Mouse (Mus musculus): ENCODE measurements around the gene Hist2h2be. TPM values are rescaled to one million over a fixed set of nuclear protein-coding genes. Genes with fewer than 3 reads are reported as not detected.
A peak's percentile ranks its signal among the peaks of the same experiment; 100 is the strongest.

The Hist2h2be gene
- polyA plus RNA-seq, 1 experiment from 2014 or later: 5.0 TPM

DNA sequence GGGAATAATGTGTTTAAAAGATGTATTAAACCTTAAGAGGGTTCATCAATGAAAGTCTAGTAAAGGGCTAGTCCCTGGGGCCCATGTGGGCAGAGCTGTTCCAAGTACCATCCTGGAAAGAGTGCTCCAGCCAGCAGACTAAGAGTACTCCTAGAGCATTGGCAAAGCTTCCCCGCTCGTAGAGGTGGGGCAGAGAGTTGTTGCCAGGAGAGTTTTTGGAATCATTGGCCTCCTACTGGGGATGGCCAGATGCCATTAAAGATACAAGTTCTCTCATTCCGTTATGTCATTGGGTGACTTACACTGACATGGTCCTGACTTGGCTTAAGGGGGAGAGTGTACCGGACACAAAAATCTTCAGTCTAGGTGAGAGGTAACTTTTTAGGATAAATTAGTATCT is 41.4 kb upstream of the Hist2h2be start:
- Histone ChIP-seq H3K9ac (no peak overlapping the region), H3K4me3 (replicated peaks; ENCODE audit: low read length) (no peak overlapping the region), H3K27ac (no peak overlapping the region), H3K27me3 (ENCODE audit: control insufficient read depth, insufficient read depth, low read length) (no peaks in the 10 kb centered on the region), H3K4me1 (replicated peaks; ENCODE audit: control insufficient read depth, insufficient read depth, low read length) (peaks cover 27% of the 10 kb centered on the region), H3K36me3 (replicated peaks; ENCODE audit: control insufficient read depth, insufficient read depth) (peaks cover 40% of the 10 kb centered on the region), H3K9me3 (ENCODE audit: control insufficient read depth, low read length) (no peaks in the 10 kb centered on the region), H3K4me2 (replicated peaks) (no peak overlapping the region)
- DNase-seq (ENCODE audit: low spot score) (no peak), ATAC-seq (ENCODE audit: low FRiP score) (no peak)
- 57% methylated on average over 4 of the region's 4 CpGs for WGBS

DNA sequence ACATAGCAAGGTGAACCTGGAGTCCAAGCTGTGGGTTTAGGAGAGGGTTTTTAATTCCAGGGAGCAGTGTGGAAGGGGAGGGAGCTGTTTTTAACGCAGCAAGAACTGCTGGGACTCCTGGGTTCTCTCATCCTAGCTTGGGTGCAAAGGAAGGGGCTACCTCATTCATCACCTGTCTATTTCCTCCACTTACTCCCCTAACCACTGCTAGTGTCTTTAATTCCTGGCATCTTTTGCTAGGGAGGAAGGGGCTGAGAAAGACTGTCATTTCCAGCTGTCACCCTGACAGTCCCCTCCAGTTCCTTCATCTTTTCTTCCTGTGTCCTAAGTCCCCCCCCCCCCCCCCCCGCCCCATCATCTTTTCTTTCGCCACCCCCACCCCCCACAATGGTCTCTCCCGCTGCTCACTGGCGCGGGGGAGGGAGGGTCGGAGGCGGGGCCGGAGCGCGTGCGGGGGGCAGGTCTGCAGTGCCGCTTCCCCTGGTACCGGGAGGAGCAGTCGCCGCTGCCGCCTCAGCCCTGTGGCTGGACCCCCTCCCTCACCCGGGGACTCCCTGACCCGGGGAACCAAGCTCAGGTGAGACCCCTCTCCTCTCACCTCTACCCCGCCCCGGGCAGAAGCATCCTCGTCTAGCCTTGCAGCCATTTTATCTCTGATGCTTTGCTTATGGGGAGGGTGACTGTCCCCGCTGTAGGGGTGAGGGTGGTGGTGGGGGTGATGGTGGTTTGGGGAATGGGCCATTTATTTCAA is 40.0 kb upstream of the Hist2h2be start, which contains the start of gene Sv2a:
Gene Sv2a (plus strand): TSS at position 425 of the 751 bp plus-strand sequence.
- Histone ChIP-seq H3K9me3 (ENCODE audit: control insufficient read depth, low read length) (no peaks in the 10 kb centered on the region), H3K4me3 (replicated peaks; ENCODE audit: low read length) (peak within 1 kb of the TSS; percentile 60), H3K27ac (peak within 1 kb of the TSS; percentile 85), H3K27me3 (ENCODE audit: control insufficient read depth, insufficient read depth, low read length) (no peaks in the 10 kb centered on the region), H3K4me1 (replicated peaks; ENCODE audit: control insufficient read depth, insufficient read depth, low read length) (peaks cover 27% of the 10 kb centered on the region), H3K36me3 (replicated peaks; ENCODE audit: control insufficient read depth, insufficient read depth) (peaks cover 37% of the 10 kb centered on the region), H3K4me2 (replicated peaks) (peak within 1 kb of the TSS; percentile 63), H3K9ac (peak within 1 kb of the TSS; percentile 79)
- DNase-seq (ENCODE audit: low spot score) (peak; percentile 62), ATAC-seq (ENCODE audit: low FRiP score) (peak; percentile 80)
- 0% methylated on average over 14 of the region's 23 CpGs for WGBS

DNA sequence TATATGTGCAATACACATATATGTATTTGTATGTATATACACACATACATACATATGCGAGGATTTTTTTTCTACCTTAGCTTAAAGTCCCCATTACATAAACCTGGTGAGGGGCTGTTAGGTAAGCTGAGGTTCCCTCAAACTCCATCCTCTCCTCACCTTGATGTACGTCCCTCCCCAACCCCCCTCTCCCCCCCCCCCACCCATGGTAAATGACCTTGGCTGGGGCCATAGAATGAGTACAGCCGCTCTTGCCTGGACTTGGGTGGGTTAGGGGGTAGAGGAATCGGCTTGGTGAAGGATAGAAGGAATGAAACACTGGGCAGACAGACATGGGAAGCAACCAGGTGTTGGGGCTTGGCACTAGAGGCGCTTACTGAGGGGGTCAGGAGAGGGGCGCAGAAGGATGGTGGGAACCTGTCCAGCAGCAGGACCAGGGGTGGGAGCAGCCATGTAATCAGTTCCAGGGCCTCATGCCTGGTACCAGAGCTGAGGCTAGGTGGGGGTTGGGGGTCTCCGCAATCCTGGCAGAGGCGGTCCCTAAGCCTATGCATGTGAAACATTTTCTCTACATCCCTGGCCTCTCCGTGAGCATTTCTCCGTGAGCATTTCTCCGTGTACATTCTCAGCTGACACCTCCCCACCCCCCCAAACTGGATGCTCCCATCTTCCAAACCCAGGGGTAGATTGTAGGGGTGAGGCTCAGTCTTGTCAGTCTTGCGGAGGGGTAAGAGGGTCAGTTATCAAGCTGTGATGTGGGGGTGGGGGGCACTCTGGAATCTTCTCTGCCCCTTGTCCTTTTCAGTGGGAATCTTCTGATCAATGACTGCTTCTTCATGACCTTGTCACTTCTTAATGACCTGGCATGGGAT is 39.2 kb upstream of the Hist2h2be start:
- Histone ChIP-seq H3K9me3 (ENCODE audit: control insufficient read depth, low read length) (no peaks in the 10 kb centered on the region), H3K4me3 (replicated peaks; ENCODE audit: low read length) (peak overlapping the region; percentile 60), H3K27ac (peak overlapping the region; percentile 85), H3K4me2 (replicated peaks) (peak overlapping the region; percentile 63), H3K4me1 (replicated peaks; ENCODE audit: control insufficient read depth, insufficient read depth, low read length) (peaks cover 27% of the 10 kb centered on the region), H3K27me3 (ENCODE audit: control insufficient read depth, insufficient read depth, low read length) (no peaks in the 10 kb centered on the region), H3K36me3 (replicated peaks; ENCODE audit: control insufficient read depth, insufficient read depth) (peaks cover 30% of the 10 kb centered on the region), H3K9ac (peak overlapping the region; percentile 79)
- WGBS: 27% methylated on average over 12 of the region's 12 CpGs
- DNase-seq (ENCODE audit: low spot score) (no peak), ATAC-seq (ENCODE audit: low FRiP score) (peak; percentile 43)

DNA sequence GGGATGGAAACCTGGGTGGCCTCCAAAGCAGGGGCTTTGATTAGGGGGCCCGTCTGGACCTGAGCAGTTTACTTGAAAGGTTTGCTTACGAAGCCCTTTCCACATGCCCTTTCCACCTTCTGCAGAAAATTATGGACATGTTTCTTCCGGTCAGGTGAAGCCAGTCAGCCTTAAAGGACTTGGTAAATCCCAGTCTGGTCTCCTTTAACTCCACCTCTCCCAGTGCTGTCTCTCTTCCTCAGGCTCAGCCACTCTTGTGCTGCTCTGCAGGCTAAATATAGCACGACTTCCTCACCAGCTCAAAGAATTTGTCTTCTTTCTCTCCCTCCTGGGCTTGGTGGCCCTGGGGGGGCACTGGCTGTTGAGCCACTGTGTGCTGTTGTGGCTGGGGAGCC is 38.5 kb upstream of the Hist2h2be start:
- Histone ChIP-seq H3K4me3 (replicated peaks; ENCODE audit: low read length) (peak overlapping the region; percentile 60), H3K4me2 (replicated peaks) (peak overlapping the region; percentile 63), H3K27ac (peak overlapping the region; percentile 85), H3K36me3 (replicated peaks; ENCODE audit: control insufficient read depth, insufficient read depth) (peaks cover 30% of the 10 kb centered on the region), H3K27me3 (ENCODE audit: control insufficient read depth, insufficient read depth, low read length) (no peaks in the 10 kb centered on the region), H3K4me1 (replicated peaks; ENCODE audit: control insufficient read depth, insufficient read depth, low read length) (peaks cover 27% of the 10 kb centered on the region), H3K9ac (peak overlapping the region; percentile 79), H3K9me3 (ENCODE audit: control insufficient read depth, low read length) (no peaks in the 10 kb centered on the region)
- 26% methylated on average over 4 of the region's 4 CpGs for WGBS
- ATAC-seq (ENCODE audit: low FRiP score) (no peak), DNase-seq (ENCODE audit: low spot score) (no peak)

DNA sequence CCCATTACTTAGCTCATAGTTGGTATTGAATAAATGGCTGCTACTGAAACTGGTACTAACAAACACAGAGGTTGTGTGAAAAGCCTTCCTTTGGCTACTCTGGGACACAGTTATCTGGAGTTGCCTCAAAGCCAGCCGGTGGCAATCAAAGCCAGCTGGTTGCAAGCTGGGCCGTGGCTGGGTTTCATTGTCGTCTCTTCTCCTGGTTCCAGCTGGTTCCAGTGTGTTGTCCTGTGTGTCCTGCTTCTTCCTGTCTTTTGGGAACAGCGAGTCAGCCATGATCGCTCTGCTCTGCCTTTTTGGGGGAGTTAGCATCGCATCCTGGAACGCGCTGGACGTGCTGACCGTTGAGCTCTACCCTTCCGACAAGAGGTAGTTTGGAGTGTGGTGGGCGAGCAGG is 27.9 kb upstream of the Hist2h2be start:
- Histone ChIP-seq H3K36me3 (replicated peaks; ENCODE audit: control insufficient read depth, insufficient read depth) (peaks cover 67% of the 10 kb centered on the region), H3K27me3 (ENCODE audit: control insufficient read depth, insufficient read depth, low read length) (no peaks in the 10 kb centered on the region), H3K9ac (no peak overlapping the region), H3K9me3 (ENCODE audit: control insufficient read depth, low read length) (no peaks in the 10 kb centered on the region), H3K4me3 (replicated peaks; ENCODE audit: low read length) (no peak overlapping the region), H3K27ac (no peak overlapping the region), H3K4me2 (replicated peaks) (no peak overlapping the region), H3K4me1 (replicated peaks; ENCODE audit: control insufficient read depth, insufficient read depth, low read length) (peaks cover 12% of the 10 kb centered on the region)
- WGBS: 69% methylated on average over 12 of the region's 12 CpGs
- DNase-seq (ENCODE audit: low spot score) (no peak), ATAC-seq (ENCODE audit: low FRiP score) (no peak)

DNA sequence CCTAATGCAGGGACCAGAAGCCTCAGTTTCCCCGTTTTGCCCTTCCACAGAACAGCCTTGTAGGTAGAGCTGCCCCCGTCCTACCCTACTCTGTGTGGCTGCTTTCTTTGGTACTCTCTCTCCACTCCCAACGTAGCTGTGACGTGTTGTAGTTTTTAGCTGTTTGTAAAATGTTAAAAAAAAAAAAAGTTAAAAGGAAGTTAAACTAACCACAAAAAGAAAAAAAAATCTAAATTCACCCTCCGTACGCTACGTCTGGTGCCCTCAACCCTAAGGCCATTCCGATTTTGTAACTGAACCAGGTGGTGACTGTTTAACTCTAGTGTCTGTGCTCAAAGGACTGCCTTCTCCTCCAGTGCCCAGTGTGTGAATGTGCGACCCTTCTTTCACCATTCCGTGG is 26.0 kb upstream of the Hist2h2be start:
- Histone ChIP-seq H3K4me2 (replicated peaks) (no peak overlapping the region), H3K9ac (no peak overlapping the region), H3K4me1 (replicated peaks; ENCODE audit: control insufficient read depth, insufficient read depth, low read length) (peaks cover 16% of the 10 kb centered on the region), H3K9me3 (ENCODE audit: control insufficient read depth, low read length) (no peaks in the 10 kb centered on the region), H3K27me3 (ENCODE audit: control insufficient read depth, insufficient read depth, low read length) (no peaks in the 10 kb centered on the region), H3K4me3 (replicated peaks; ENCODE audit: low read length) (no peak overlapping the region), H3K36me3 (replicated peaks; ENCODE audit: control insufficient read depth, insufficient read depth) (peaks cover 49% of the 10 kb centered on the region), H3K27ac (no peak overlapping the region)
- DNase-seq (ENCODE audit: low spot score) (no peak), ATAC-seq (ENCODE audit: low FRiP score) (no peak)
- WGBS: 90% methylated on average over 10 of the region's 10 CpGs

DNA sequence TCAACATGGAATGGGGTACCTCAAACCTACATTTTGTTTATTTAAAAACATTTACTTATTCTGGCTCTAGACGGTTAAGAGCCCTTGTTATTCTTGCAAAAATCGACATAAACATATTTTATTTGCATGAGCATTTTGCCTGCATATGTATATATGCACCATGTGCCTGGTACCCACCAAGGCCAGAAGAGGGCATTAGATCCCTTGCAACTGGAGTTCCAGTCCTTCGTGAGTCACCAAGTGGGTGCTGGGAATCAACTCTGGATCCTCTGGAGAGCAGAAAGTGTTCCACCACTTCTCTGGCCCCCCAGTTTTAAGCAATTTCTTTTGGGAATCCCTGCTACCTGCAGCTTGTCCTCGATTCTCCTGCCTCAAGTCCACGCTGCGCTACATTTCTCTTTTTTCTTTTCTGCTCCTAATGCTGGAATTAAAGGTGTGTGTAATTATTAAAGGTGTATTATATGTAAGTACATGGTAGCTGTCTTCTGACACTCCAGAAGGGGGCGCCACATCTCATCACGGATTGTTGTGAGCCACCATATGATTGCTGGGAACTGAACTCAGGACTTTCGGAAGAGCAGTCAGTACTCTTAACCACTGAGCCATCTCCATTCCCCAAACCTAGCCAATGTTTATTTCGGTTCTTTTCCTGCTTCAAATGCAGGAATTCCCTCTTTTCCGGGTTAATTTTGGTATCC is 25.2 kb upstream of the Hist2h2be start:
- Histone ChIP-seq H3K9me3 (ENCODE audit: control insufficient read depth, low read length) (no peaks in the 10 kb centered on the region), H3K27me3 (ENCODE audit: control insufficient read depth, insufficient read depth, low read length) (no peaks in the 10 kb centered on the region), H3K4me2 (replicated peaks) (peak overlapping the region; percentile 76), H3K36me3 (replicated peaks; ENCODE audit: control insufficient read depth, insufficient read depth) (peaks cover 41% of the 10 kb centered on the region), H3K4me1 (replicated peaks; ENCODE audit: control insufficient read depth, insufficient read depth, low read length) (peaks cover 16% of the 10 kb centered on the region), H3K27ac (peak overlapping the region; percentile 97; the same call in 1 of the 2 replicates), H3K9ac (no peak overlapping the region), H3K4me3 (replicated peaks; ENCODE audit: low read length) (peak overlapping the region; percentile 53; the same call in 1 of the 2 replicates)
- no peak for ATAC-seq (ENCODE audit: low FRiP score)
- 93% methylated on average over 11 of the region's 11 CpGs for WGBS
- DNase-seq (ENCODE audit: low spot score): no peak

DNA sequence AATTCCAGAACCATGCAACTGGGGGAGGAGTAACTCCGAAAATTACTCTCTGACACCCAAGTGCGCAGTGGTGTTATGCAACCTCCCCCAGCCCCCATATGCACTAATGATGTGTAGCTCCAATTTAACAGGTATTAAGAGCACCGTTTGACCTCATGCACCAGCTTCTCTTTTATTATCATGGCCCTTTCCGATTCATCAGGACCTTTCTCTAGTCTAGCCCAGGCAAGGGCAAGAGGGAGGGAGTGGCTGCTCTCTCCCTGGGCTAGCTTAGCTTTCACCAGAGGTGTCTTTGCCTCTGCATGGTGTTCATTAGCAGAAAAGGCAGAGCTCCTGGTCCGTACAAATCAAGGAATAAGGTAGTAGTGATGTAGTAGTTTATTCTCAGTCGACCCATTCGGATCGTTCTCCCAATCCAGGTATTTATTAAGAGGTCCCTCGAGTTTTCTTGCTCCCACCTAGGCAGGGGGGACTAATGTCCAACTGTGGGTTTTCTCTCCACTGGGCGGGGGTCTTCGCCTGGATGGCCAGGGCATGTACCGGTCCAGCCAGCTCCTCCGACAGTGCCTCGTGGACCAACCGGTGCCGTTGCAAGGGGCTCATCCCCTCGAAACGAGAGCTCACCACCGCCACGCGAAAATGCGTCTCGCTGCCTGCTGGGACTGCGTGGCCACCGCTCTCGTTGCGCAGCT is 24.3 kb upstream of the Hist2h2be start:
- Histone ChIP-seq H3K4me1 (replicated peaks; ENCODE audit: control insufficient read depth, insufficient read depth, low read length) (peaks cover 16% of the 10 kb centered on the region), H3K27me3 (ENCODE audit: control insufficient read depth, insufficient read depth, low read length) (no peaks in the 10 kb centered on the region), H3K27ac (peak overlapping the region; percentile 97), H3K36me3 (replicated peaks; ENCODE audit: control insufficient read depth, insufficient read depth) (peaks cover 33% of the 10 kb centered on the region), H3K4me2 (replicated peaks) (peak overlapping the region; percentile 76), H3K4me3 (replicated peaks; ENCODE audit: low read length) (peak overlapping the region; percentile 53), H3K9me3 (ENCODE audit: control insufficient read depth, low read length) (no peaks in the 10 kb centered on the region), H3K9ac (peak overlapping the region; percentile 81)
- DNase-seq (ENCODE audit: low spot score) (peak; percentile 27), ATAC-seq (ENCODE audit: low FRiP score) (peak; percentile 1)
- 19% methylated on average over 27 of the region's 27 CpGs for WGBS

Measured in hindbrain, embryonic 14.5 days (tissue).